Mouse (Mus musculus) heart, postnatal 10 days (tissue): ENCODE measurements around the gene E130114P18Rik. TPM values are rescaled to one million over a fixed set of nuclear protein-coding genes. Genes with fewer than 3 reads are reported as not detected.

Experiments
- DNase-seq, 2 experiments: peaks; one replicate each; pipeline ENCODE4 v3.0.0; 2021
- intact Hi-C: fragments of 180-260 bp; cut with DNase I; formaldehyde crosslinking; loops from one replicate; pipeline ENCODE4 v1.15.1; 2025
- total RNA-seq, 2 experiments: library from RNA; stranded (reverse); gene quantifications; 2 replicates each; pipeline ENCODE4 v1.2.3; 2021

Gene E130114P18Rik
- total RNA-seq, 2 experiments from 2014 or later, result 0.34 to 0.47 TPM

GRCm38 (mm10) chr4:97778211-97779002 lies 529 bp upstream of the E130114P18Rik start:
- DNase-seq, result peak; percentile 54 to 64
- intact Hi-C loops, result loop anchor here (2.0 to 5.0 kb wide), 5 partner anchors 34 to 544 kb away; no protein-coding TSS in a partner anchor

DNA sequence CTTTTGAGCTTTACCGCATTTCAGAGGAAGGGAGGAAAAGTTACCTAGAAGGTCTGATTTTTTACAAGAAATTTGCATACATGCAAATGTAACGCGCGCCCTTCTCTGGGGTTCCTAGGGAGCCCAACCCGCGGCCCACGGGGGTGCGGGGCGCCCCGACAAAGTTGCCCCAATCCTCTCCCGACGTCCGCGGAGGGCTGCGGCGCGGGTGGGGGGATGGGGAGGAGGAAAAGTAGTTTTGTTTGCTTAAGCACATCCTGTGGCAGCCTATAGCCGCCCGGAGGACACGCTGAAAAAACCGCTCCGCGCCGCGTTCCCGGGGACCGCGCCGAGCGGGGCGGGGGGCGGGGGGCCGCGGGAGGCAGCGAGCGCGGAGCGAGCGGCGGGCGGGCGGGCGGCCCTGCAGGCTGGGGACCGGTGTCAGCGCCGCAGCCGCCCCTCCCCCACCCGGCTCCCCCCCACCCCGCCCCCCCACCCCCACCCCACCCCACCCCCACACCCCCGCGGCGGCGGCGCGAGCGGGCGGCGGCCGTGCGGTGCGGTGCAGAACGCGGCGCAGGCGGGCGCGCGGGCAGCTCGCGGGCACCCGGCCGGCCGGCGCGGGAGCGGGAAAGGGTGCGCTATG lies 685 bp downstream of the E130114P18Rik start:
- intact Hi-C loops, result loop anchor here (2.0 to 5.0 kb wide), 5 partner anchors 35 to 545 kb away; no protein-coding TSS in a partner anchor
- peak; percentile 76 to 77 for DNase-seq

- DNase-seq, result peak; percentile 66 to 69
- intact Hi-C loops, result loop anchor here (2.0 to 5.0 kb wide), 5 partner anchors 36 to 546 kb away; no protein-coding TSS in a partner anchor
Observed at GRCm38 (mm10) chr4:97776388-97777080, 1.3 kb downstream of the E130114P18Rik start.

GRCm38 (mm10) chr4:97775494-97776265 lies 2.2 kb downstream of the E130114P18Rik start:
- intact Hi-C loops, result loop anchor here (2.0 to 5.0 kb wide), 5 partner anchors 37 to 547 kb away; no protein-coding TSS in a partner anchor
- DNase-seq, result peak; percentile 55 to 63

- intact Hi-C loops, result loop anchor here (5.0 kb wide), 4 partner anchors 37 to 547 kb away; no protein-coding TSS in a partner anchor
Observed at GRCm38 (mm10) chr4:97775059-97775458, 2.8 kb downstream of the E130114P18Rik start.

DNA sequence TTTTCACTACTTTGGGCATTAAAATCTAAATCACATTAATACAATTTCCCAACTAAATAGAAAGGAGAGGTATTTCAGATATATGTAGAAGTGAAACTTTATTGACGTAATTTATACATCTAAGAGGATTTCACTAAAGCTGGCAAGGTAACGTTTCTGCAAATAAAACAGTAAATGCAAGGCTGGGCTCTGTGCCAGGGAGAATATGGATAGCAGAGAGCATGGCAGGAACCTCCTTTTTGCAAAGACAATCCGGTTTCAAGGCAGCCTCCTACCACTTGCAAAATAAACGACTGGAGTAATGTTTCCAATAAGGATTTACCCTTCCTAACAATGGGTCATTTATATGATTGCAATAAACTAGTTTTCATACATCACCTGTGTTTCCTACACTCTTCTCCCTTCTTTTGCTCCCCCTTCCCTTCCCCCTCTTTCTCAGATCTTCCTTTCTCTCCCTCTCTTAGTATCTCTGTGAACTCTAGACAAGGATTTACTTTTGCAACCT lies 3.4 kb downstream of the E130114P18Rik start:
- no peak for DNase-seq
- intact Hi-C loops, result loop anchor here (5.0 kb wide), 1 partner anchor 333 kb away; no protein-coding TSS in a partner anchor

More at GRCm38 (mm10) chr4:97775059-97775458, 2.8 kb downstream of the E130114P18Rik start:
- DNase-seq, result peak; percentile 88 to 91

- DNase-seq, result no peak
- intact Hi-C loops, result loop anchor here (5.0 kb wide), 1 partner anchor 334 kb away; no protein-coding TSS in a partner anchor
Observed at GRCm38 (mm10) chr4:97773791-97774190, 4.1 kb downstream of the E130114P18Rik start.

DNA sequence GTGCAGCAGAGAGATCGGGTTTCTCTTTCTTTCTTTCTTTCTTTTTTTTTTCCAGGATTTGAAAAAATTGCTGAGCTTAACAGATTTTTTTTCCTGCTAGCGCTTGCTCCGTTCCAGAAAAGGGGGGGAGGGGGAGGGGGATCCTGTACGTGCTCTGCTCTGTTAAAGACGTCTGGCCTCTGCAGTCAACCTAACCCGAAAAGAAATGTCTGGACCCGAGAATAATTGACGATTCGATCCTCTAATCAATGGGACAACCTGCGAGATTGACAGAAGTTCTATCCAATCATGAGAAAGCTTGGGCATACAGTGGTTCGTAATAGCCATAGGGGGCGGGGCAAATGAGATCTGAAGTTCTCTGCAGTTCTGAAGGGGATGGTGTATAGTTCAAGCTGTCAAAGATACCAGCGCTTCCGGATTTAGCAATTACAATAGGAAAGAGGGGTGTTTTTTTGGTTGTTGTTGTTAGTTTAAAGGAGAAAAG lies 4.7 kb downstream of the E130114P18Rik start:
- intact Hi-C loops, result loop anchor here (5.0 kb wide), 1 partner anchor 334 kb away; no protein-coding TSS in a partner anchor
- DNase-seq, result peak; percentile 97 to 98

GRCm38 (mm10) chr4:97772641-97773040 lies 5.2 kb downstream of the E130114P18Rik start, which contains the start of gene Nfia:
Nfia (plus strand) TSS chr4:97772734.
- DNase-seq, result no peak
- intact Hi-C loops, result loop anchor here (1.0 to 5.0 kb wide), 2 partner anchors 20 to 335 kb away; no protein-coding TSS in a partner anchor

GRCm38 (mm10) chr4:97772084-97772484 lies 5.8 kb downstream of the E130114P18Rik start:
- DNase-seq, result peak; percentile 98 to 99
- intact Hi-C loops, result loop anchor here (1.0 to 5.0 kb wide), 2 partner anchors 20 to 335 kb away; no protein-coding TSS in a partner anchor

GRCm38 (mm10) chr4:97771426-97771825 lies 6.5 kb downstream of the E130114P18Rik start:
- intact Hi-C loops, result loop anchor here (5.0 kb wide), 1 partner anchor 336 kb away; no protein-coding TSS in a partner anchor

DNA sequence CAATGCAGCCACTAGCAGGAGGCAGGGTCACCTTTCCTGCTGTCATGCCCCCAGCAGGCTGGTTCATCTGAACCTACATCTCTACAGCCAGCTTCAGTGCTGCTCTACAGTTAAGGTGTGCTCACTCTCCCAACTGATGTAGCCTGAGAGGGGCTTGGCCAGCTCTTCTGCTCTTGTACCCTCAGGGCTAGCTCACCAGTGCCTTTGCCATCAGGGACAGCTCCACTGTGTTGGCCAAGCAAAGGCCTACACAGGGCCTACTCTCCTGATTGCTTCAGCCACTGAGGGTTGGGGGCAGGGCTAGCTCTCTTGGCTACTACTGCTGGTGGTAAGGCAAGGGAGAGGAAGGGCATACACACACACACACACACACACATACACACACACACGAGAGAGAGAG lies 8.0 kb downstream of the E130114P18Rik start:
- intact Hi-C loops, result loop anchor here (5.0 to 10.0 kb wide), 2 partner anchors 337 to 475 kb away; no protein-coding TSS in a partner anchor

More at GRCm38 (mm10) chr4:97771426-97771825, 6.5 kb downstream of the E130114P18Rik start:
- DNase-seq, result no peak

DNA sequence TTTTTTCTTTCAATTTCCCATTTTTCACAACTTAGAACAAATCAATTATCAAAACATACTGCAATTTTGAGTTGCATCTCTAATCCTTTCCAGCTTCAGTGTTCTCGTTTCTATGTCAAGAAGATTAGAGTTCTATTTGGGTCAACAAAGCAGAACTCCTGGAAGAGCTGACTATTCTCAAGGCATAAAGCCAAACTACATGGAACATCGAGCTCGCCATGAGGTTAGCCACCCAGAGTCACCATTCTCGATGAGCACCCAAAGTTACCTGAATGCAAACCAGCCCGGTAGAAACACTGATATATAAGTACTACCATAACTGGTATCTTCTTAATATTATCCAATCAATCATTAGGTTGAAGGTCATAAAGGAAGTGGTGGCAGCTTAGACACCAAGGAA lies 10.4 kb downstream of the E130114P18Rik start:
- intact Hi-C loops, result loop anchor here (10.0 kb wide), 1 partner anchor 477 kb away; no protein-coding TSS in a partner anchor
- no peak for DNase-seq

More for the DNA sequence above, 8.0 kb downstream of the E130114P18Rik start:
- DNase-seq, result no peak

DNA sequence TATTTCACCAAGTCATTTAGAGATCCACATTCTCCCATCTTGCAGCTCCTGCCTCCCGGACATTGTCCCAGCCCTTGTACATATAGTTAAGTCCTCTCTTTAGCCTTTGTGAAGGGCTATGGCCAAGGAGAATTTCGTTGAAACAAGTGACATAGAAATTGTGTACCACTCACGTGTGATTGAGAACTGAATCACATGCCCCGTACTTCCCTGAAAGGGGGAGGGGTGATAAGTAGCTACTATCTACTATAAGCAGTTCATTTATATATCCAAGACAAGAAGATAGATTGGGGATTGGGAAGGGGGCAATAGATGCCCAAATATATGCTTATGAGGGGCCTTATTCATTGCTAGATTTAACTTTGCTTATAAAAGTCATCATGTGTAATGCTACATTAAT lies 10.9 kb downstream of the E130114P18Rik start:
- no peak for DNase-seq
- intact Hi-C loops, result loop anchor here (10.0 kb wide), 1 partner anchor 478 kb away; no protein-coding TSS in a partner anchor

- intact Hi-C loops, result loop anchor here (10.0 kb wide), 1 partner anchor 479 kb away; no protein-coding TSS in a partner anchor
- no peak for DNase-seq
Observed at GRCm38 (mm10) chr4:97766100-97766499, 11.8 kb downstream of the E130114P18Rik start.

DNA sequence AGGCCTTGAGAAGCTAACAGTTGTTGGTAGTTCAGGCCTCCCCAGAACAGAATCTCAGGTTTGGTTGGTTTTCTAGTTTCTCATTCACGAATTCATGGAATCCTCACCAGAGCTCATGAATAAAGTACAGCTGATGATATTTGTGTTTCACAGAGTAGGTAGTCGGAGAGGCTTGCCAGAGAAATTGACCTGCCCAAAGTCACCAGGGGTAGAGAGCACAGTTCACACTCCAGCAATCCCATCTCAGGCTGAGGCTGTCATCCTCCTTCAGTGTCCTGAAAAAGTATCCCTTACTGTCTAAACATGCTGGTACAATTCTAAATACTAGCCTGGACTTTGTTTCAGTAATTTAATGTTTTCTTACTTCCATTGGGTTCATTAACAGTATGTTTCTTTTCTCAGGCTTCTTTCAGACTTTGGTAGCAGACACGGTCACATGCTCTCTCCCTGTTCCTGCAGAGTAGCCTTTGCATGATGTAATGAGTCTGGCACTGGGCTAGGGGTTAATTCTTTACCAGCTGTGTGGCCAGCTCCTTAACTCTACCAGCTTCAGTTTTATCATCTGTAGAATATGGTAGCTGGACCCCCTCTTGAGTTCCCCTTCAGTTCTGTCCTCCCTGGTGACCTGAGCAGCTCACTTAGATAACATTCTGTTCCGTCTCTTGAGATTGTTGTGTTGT lies 12.4 kb downstream of the E130114P18Rik start:
- intact Hi-C loops, result loop anchor here (10.0 kb wide), 1 partner anchor 479 kb away; no protein-coding TSS in a partner anchor

GRCm38 (mm10) chr4:97764616-97765015 lies 13.3 kb downstream of the E130114P18Rik start:
- intact Hi-C loops, result loop anchor here (10.0 kb wide), 1 partner anchor 480 kb away; no protein-coding TSS in a partner anchor
- no peak for DNase-seq

More for the DNA sequence above, 12.4 kb downstream of the E130114P18Rik start:
- DNase-seq, result no peak

GRCm38 (mm10) chr4:97758661-97759060 lies 19.2 kb downstream of the E130114P18Rik start:
- intact Hi-C loops, result no loop called here
- no peak for DNase-seq
